Mouse (Mus musculus) heart, adult 2 months (tissue): Measurements from ENCODE around the gene Pde4d.

Source experiments
- EP300 ChIP-seq: fragments of 200-500 bp; IDR thresholded peaks from 2 replicates; pipeline ENCODE4 v1.6.1; 2011; ENCODE audit warnings: low read depth, low read length, control low read depth; ENCODE audit not compliant: insufficient read depth
- POLR2A ChIP-seq: fragments of 200-500 bp; IDR thresholded peaks from 2 replicates; pipeline ENCODE4 v1.6.1; 2011; ENCODE audit warnings: mild to moderate bottlenecking, low read depth, low read length, control low read depth; ENCODE audit not compliant: insufficient read depth

DNA sequence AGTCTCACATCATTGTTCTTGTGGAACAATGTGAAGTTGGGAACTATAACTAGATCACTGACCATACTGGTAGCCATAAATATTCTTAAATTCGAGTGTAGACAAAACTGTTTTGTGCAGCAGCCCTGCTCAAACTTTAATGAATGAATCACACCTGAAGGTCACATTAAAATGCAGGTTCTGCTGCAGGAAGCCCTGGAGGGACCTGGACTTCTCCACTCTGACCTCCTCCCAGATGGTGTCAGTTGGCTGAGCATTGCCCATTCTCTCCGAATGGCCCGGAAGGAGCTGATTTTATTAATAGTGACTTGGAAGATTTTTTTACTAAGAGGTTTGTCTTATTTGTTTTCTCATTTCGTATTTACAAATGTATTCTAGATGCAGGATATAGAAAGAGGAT is 624.3 kb downstream of the Pde4d start:
- no peak for TF ChIP-seq EP300
- TF ChIP-seq POLR2A = no peak
